ENCODE assay signal across 10 mouse cellular contexts in the genomic region with DNA sequence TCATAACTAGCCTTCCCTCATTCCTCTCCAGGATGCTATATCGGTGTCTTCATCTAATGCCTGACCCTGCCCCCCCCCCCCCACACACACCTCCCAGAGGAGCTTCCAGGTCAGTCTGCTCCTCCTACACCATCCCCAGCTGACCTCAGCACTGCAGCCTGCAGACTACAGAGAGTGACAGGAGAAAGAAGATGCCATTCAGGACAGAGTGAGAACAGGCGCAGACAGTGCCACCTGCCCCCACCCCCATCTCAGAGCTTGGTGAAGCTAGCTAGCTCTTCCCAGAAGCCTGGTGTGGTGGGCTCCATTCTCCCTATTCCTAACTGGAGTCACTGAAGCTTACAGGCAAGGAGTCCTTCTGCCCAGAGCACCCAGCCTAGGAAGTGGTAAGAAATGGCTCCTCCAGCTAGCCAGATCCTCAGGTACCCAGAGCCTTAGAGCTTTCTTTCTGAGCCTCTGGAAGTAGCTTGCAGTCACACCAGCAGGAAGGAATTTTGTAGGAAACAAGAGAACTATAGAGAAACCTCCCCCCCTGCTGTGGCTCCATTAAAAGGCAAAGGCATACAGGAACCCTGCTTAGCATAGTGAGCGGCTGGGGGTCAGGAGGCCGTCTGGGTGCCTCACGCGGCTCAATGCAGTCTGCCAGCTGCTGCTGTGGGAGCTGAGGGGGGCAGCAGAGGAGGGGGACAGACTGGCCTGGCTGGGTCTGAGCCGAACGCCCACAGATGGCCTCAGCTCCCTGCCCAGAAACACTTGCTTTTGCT. TPM values are rescaled to one million over a fixed set of nuclear protein-coding genes. Genes with fewer than 3 reads are reported as not detected.
DNase-seq lines count a peak whose midpoint lies in the region; ATAC-seq and TF ChIP-seq lines count a peak whose summit lies in the region.
"Had no signal": no experiment of that assay in that cellular context is flagged by ENCODE, and none has a peak within 500 bp of the region (broad histone marks: within the 10 kb centered on the region; RNA-seq: fewer than 3 reads in every experiment).

No protein-coding gene starts in this region.

- peak; percentile 33; the same call in 1 of the 2 replicates for ATAC-seq in heart, embryonic 15.5 days (replicated peaks; ENCODE audit: insufficient number of reproducible peaks, insufficient read depth, low FRiP score, low read depth)
- peak; percentile 68; the same call in 1 of the 2 replicates for ATAC-seq in limb, embryonic 13.5 days (ENCODE audit: low FRiP score, low read depth)

- H3K27ac ChIP-seq in ES-Bruce4 (ENCODE audit: insufficient read depth, low read length): peak overlapping the region; percentile 62
- H3K27ac ChIP-seq in heart, embryonic 15.5 days: peak overlapping the region; percentile 24; the same call in 1 of the 2 replicates
- peak overlapping the region; percentile 65 for H3K27ac ChIP-seq in limb, embryonic 13.5 days

- peak; percentile 93 for TF ChIP-seq EP300 in ES-Bruce4 (IDR thresholded peaks at IDR 0.05; ENCODE audit: insufficient read depth, low read depth, low read length)

- no peaks in the 10 kb centered on the region for H3K9me3 ChIP-seq in ES-Bruce4 (replicated peaks; ENCODE audit: control insufficient read depth, insufficient read depth, low read length, poor library complexity, severe bottlenecking)
- no peaks in the 10 kb centered on the region for H3K9me3 ChIP-seq in heart, embryonic 15.5 days (replicated peaks)
- H3K9me3 ChIP-seq in limb, embryonic 13.5 days: no peaks in the 10 kb centered on the region

- TF ChIP-seq POLR2A in ES-Bruce4 (IDR thresholded peaks at IDR 0.05; ENCODE audit: insufficient read depth, low read length): no peak

- peaks cover 11% of the 10 kb centered on the region for H3K4me1 ChIP-seq in ES-Bruce4 (ENCODE audit: control insufficient read depth, insufficient read depth, low read length)
- peaks cover 34% of the 10 kb centered on the region for H3K4me1 ChIP-seq in heart, embryonic 15.5 days (replicated peaks)
- H3K4me1 ChIP-seq in limb, embryonic 13.5 days: peaks cover 37% of the 10 kb centered on the region

- no peak for TF ChIP-seq CTCF in ES-Bruce4 (IDR thresholded peaks at IDR 0.05; ENCODE audit: low read depth, low read length)

- no peak overlapping the region for H3K9ac ChIP-seq in ES-Bruce4 (ENCODE audit: low read depth, poor library complexity, severe bottlenecking)
- H3K9ac ChIP-seq in heart, embryonic 15.5 days: 0 out of 2 replicates have a peak overlapping the region, but pooled peaks have one; percentile 24
- H3K9ac ChIP-seq in limb, embryonic 13.5 days: peak overlapping the region; percentile 39; the same call in 1 of the 2 replicates

- H3K4me3 ChIP-seq in ES-Bruce4 (ENCODE audit: low read depth, low read length): no peak overlapping the region
- H3K4me3 ChIP-seq in heart, embryonic 15.5 days: no peak overlapping the region
- no peak overlapping the region for H3K4me3 ChIP-seq in limb, embryonic 13.5 days

- H3K4me2 ChIP-seq in heart, embryonic 15.5 days: no peak overlapping the region
- peak overlapping the region; percentile 28 for H3K4me2 ChIP-seq in limb, embryonic 13.5 days (replicated peaks)

- no peaks in the 10 kb centered on the region for H3K36me3 ChIP-seq in ES-Bruce4 (ENCODE audit: control insufficient read depth, insufficient read depth, low read length, poor library complexity, severe bottlenecking)
- H3K36me3 ChIP-seq in heart, embryonic 15.5 days: no peaks in the 10 kb centered on the region
- H3K36me3 ChIP-seq in limb, embryonic 13.5 days: no peaks in the 10 kb centered on the region

- peak; percentile 74 for DNase-seq in WW6 (ENCODE audit: low read depth, low spot score)
- no peak for DNase-seq in thymus, adult 18-20 months
- DNase-seq in cerebellum, adult 8-10 months: no peak
- DNase-seq in cerebellum, adult 11-12 months: no peak
- no peak for DNase-seq in gastrocnemius, postnatal 4 days (ENCODE audit: low spot score in 2 of 2)

- 33% methylated on average over 8 of the region's 8 CpGs for WGBS in heart, embryonic 15.5 days
- WGBS in limb, embryonic 13.5 days: 12% methylated on average over 8 of the region's 8 CpGs

- no peaks in the 10 kb centered on the region for H3K27me3 ChIP-seq in ES-Bruce4 (ENCODE audit: control insufficient read depth, insufficient read depth, low read length, poor library complexity, severe bottlenecking)
- no peaks in the 10 kb centered on the region for H3K27me3 ChIP-seq in heart, embryonic 15.5 days
- H3K27me3 ChIP-seq in limb, embryonic 13.5 days: no peaks in the 10 kb centered on the region

RNA-seq across cellular contexts. Expression of a gene that starts 13.1 kb away (rescaled TPM):
- 6.5 and 9.0 TPM in 2 replicates for polyA plus RNA-seq in ES-Bruce4 (2011; ENCODE audit: insufficient read depth, insufficient read length, low read depth, missing spikeins)
- 121 and 140 TPM in 2 replicates for polyA plus RNA-seq in heart, embryonic 15.5 days (2015; fragmentation: Nextera tagmentation; extraction: Ambion mirVana)
- polyA plus RNA-seq in limb, embryonic 13.5 days (2015; fragmentation: Nextera tagmentation; extraction: Ambion mirVana): 44.4 and 45.1 TPM in 2 replicates
- 100 to 1,000 TPM; 259 to 265 TPM for total RNA-seq in gastrocnemius, postnatal 4 days (2021)

RNA-seq across cellular contexts. Expression of a gene that starts 14.2 kb away (rescaled TPM):
- not detected in 2 replicates for polyA plus RNA-seq in ES-Bruce4 (2011; ENCODE audit: insufficient read depth, insufficient read length, low read depth, missing spikeins)
- polyA plus RNA-seq in heart, embryonic 15.5 days (2015; fragmentation: Nextera tagmentation; extraction: Ambion mirVana): 0.43 and 0.49 TPM in 2 replicates
- polyA plus RNA-seq in limb, embryonic 13.5 days (2015; fragmentation: Nextera tagmentation; extraction: Ambion mirVana): 0.15 and 0.33 TPM in 2 replicates
- under 1 TPM; 0.52 to 0.54 TPM for total RNA-seq in gastrocnemius, postnatal 4 days (2021)

RNA-seq across cellular contexts. Expression of a gene that starts 42.7 kb away (rescaled TPM):
- 0.21 and 0.27 TPM in 2 replicates for polyA plus RNA-seq in ES-Bruce4 (2011; ENCODE audit: insufficient read depth, insufficient read length, low read depth, missing spikeins)
- 0.13 and 0.15 TPM in 2 replicates for polyA plus RNA-seq in heart, embryonic 15.5 days (2015; fragmentation: Nextera tagmentation; extraction: Ambion mirVana)
- 0.10 and 0.13 TPM in 2 replicates for polyA plus RNA-seq in limb, embryonic 13.5 days (2015; fragmentation: Nextera tagmentation; extraction: Ambion mirVana)
- total RNA-seq in gastrocnemius, postnatal 4 days (2021): under 1 TPM in 1 of 2 experiments, not detected in 1; 0.08 TPM
- total RNA-seq: left cerebral cortex, postnatal 10 days had no signal
- polyA plus RNA-seq: testis, adult 2 months had no signal
